Comparison of ENCODE assay signal across 10 mouse cellular contexts in the genomic region with DNA sequence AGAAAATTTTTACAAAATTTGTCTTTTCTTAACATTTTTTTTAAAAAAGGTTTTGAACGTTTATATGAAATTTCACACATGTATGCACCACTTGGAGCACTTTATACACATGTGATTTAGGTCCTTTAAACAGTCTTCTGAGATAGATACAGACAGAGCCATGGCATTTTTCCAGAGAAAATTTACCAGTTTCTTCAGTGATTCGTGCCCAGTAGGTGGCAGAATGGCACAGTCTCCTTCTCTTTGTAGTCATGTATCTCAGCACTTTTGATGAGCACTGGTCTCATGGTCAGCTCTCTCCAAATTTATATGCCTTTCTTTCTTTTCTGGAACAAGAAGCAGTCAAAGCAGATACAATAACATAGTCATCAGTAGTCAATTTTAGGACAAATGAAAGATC.
DNase-seq lines count a peak whose midpoint lies in the region; ATAC-seq and TF ChIP-seq lines count a peak whose summit lies in the region.
"Had no signal": no experiment of that assay in that cellular context is flagged by ENCODE, and none has a peak within 500 bp of the region (broad histone marks: within the 10 kb centered on the region; RNA-seq: fewer than 3 reads in every experiment).

No protein-coding gene starts in this region.

- no peaks in the 10 kb centered on the region for H3K27me3 ChIP-seq in intestine, postnatal 0 days (replicated peaks; ENCODE audit: control insufficient read depth, insufficient read depth, low read length)
- no peaks in the 10 kb centered on the region for H3K27me3 ChIP-seq in intestine, embryonic 16.5 days (replicated peaks; ENCODE audit: control insufficient read depth, insufficient read depth, low read length)
- no peaks in the 10 kb centered on the region for H3K27me3 ChIP-seq in lung, postnatal 0 days (replicated peaks; ENCODE audit: insufficient read depth, low read length)

- H3K4me1 ChIP-seq in intestine, postnatal 0 days (replicated peaks; ENCODE audit: control insufficient read depth, insufficient read depth, low read length): no peaks in the 10 kb centered on the region
- H3K4me1 ChIP-seq in intestine, embryonic 16.5 days (ENCODE audit: control insufficient read depth, insufficient read depth, low read length): no peaks in the 10 kb centered on the region
- no peaks in the 10 kb centered on the region for H3K4me1 ChIP-seq in lung, postnatal 0 days (ENCODE audit: insufficient read depth, low read depth, low read length)

- TF ChIP-seq CTCF in intestine, postnatal 0 days (IDR thresholded peaks at IDR 0.05; ENCODE audit: low read depth): peak; percentile 57
- TF ChIP-seq CTCF in lung, postnatal 0 days (IDR thresholded peaks at IDR 0.05): peak; percentile 38

- WGBS in intestine, postnatal 0 days: 37% methylated on average over 2 of the region's 2 CpGs
- WGBS in intestine, embryonic 16.5 days: 34% methylated on average over 2 of the region's 2 CpGs
- WGBS in lung, postnatal 0 days: 21% methylated on average over 2 of the region's 2 CpGs

- H3K9me3 ChIP-seq in intestine, postnatal 0 days (ENCODE audit: control insufficient read depth): no peaks in the 10 kb centered on the region
- H3K9me3 ChIP-seq in intestine, embryonic 16.5 days (ENCODE audit: control insufficient read depth, low read length): no peaks in the 10 kb centered on the region
- no peaks in the 10 kb centered on the region for H3K9me3 ChIP-seq in lung, postnatal 0 days (ENCODE audit: low read length)

- H3K4me3 ChIP-seq in intestine, postnatal 0 days (ENCODE audit: low read depth, low read length): no peak overlapping the region
- H3K4me3 ChIP-seq in intestine, embryonic 16.5 days (ENCODE audit: low read length): no peak overlapping the region
- no peak overlapping the region for H3K4me3 ChIP-seq in lung, postnatal 0 days (ENCODE audit: low read depth, low read length)

- no peak overlapping the region for H3K4me2 ChIP-seq in intestine, postnatal 0 days (replicated peaks; ENCODE audit: low read depth)
- H3K4me2 ChIP-seq in intestine, embryonic 16.5 days (ENCODE audit: low read depth, low read length): no peak overlapping the region
- H3K4me2 ChIP-seq in lung, postnatal 0 days (replicated peaks; ENCODE audit: low read depth, low read length): no peak overlapping the region

- H3K36me3 ChIP-seq in intestine, postnatal 0 days (ENCODE audit: control insufficient read depth, insufficient read depth): no peaks in the 10 kb centered on the region
- no peaks in the 10 kb centered on the region for H3K36me3 ChIP-seq in intestine, embryonic 16.5 days (ENCODE audit: control insufficient read depth, insufficient read depth, low read length)
- H3K36me3 ChIP-seq in lung, postnatal 0 days (ENCODE audit: insufficient read depth, low read length): no peaks in the 10 kb centered on the region

- ATAC-seq in intestine, postnatal 0 days: no peak
- ATAC-seq in intestine, embryonic 16.5 days: no peak
- no peak for ATAC-seq in lung, postnatal 0 days

- no peak for TF ChIP-seq EP300 in lung, postnatal 0 days (IDR thresholded peaks at IDR 0.05)

- H3K27ac ChIP-seq in intestine, postnatal 0 days (ENCODE audit: low read depth, low read length): no peak overlapping the region
- H3K27ac ChIP-seq in intestine, embryonic 16.5 days (ENCODE audit: low read length): no peak overlapping the region
- no peak overlapping the region for H3K27ac ChIP-seq in lung, postnatal 0 days (ENCODE audit: low read length)

- no peak for DNase-seq in lung, postnatal 0 days (ENCODE audit: low spot score)
- DNase-seq in lung, postnatal 14 days: no peak
- DNase-seq in Muller cell, postnatal 12 days (ENCODE audit: inconsistent ontology term): peak; percentile 9
- DNase-seq in embryo, embryonic 11 days: peak; percentile 20
- DNase-seq in spleen, adult 12 weeks (ENCODE audit: low spot score): no peak
- no peak for DNase-seq in ovary, adult 18-20 months (ENCODE audit: low spot score)
- DNase-seq: cerebellum, postnatal 36 days; lung, adult 2 months had no signal

- no peak overlapping the region for H3K9ac ChIP-seq in intestine, postnatal 0 days (ENCODE audit: low read depth, low read length)
- H3K9ac ChIP-seq in intestine, embryonic 16.5 days (ENCODE audit: low read depth, low read length): no peak overlapping the region
- H3K9ac ChIP-seq in lung, postnatal 0 days (replicated peaks; ENCODE audit: low read depth): no peak overlapping the region

Comparison
In these comparisons a context has a peak if more than half of its experiments do, and no peak if none do; other contexts are left out.
1. DNase-seq: peak in Muller cell, postnatal 12 days (single experiment) and embryo, embryonic 11 days (single experiment); none in lung, postnatal 0 days (single experiment), lung, postnatal 14 days (single experiment), spleen, adult 12 weeks (single experiment) and ovary, adult 18-20 months (single experiment).